Mouse (Mus musculus) ES-Bruce4 (cell line): ENCODE data around the gene Gatad2a. TPM values are rescaled to one million over a fixed set of nuclear protein-coding genes. Genes with fewer than 3 reads are reported as not detected.
A peak's percentile ranks its signal among the peaks of the same experiment; 100 is the strongest.

Experiments
- H3K27ac ChIP-seq: 2 replicates; pipeline ENCODE4 v1.5.1; 2012; ENCODE audit warnings: low read length, inconsistent platforms; ENCODE audit not compliant: insufficient read depth
- H3K27me3 ChIP-seq: 2 replicates; pipeline ENCODE4 v1.6.1; 2012; ENCODE audit warnings: mild to moderate bottlenecking, low read length, inconsistent platforms; ENCODE audit not compliant: control insufficient read depth, poor library complexity, insufficient read depth, severe bottlenecking
- H3K36me3 ChIP-seq: 2 replicates; pipeline ENCODE4 v1.6.1; 2012; ENCODE audit warnings: inconsistent platforms, mild to moderate bottlenecking, low read length, moderate library complexity; ENCODE audit not compliant: control insufficient read depth, poor library complexity, insufficient read depth, severe bottlenecking
- H3K4me1 ChIP-seq: one replicate; pipeline ENCODE4 v1.8.1; 2011; ENCODE audit warnings: low read length; ENCODE audit not compliant: control insufficient read depth, insufficient read depth
- H3K4me3 ChIP-seq: 2 replicates; pipeline ENCODE4 v1.5.1; 2011; ENCODE audit warnings: low read depth, mild to moderate bottlenecking, low read length
- H3K9ac ChIP-seq: 2 replicates; pipeline ENCODE4 v1.6.1; 2012; ENCODE audit warnings: low read depth, mild to moderate bottlenecking, inconsistent platforms; ENCODE audit not compliant: poor library complexity, severe bottlenecking
- H3K9me3 ChIP-seq: replicated peaks from 2 replicates; pipeline ENCODE4 v1.6.1; 2012; ENCODE audit warnings: mild to moderate bottlenecking, low read length, inconsistent platforms; ENCODE audit not compliant: control insufficient read depth, poor library complexity, insufficient read depth, severe bottlenecking
- CTCF ChIP-seq: IDR thresholded peaks from one replicate; pipeline ENCODE4 v1.8.1; 2011; ENCODE audit warnings: low read depth, low read length
- EP300 ChIP-seq: IDR thresholded peaks from 2 replicates; pipeline ENCODE4 v1.6.1; 2011; ENCODE audit warnings: low read depth, low read length; ENCODE audit not compliant: insufficient read depth
- POLR2A ChIP-seq: IDR thresholded peaks from one replicate; pipeline ENCODE4 v1.8.1; 2011; ENCODE audit warnings: low read length; ENCODE audit not compliant: insufficient read depth
- polyA plus RNA-seq: library from polyadenylated mRNA; stranded (reverse); fragments of >200 nt; gene quantifications from 2 replicates; pipeline ENCODE4 v1.2.4, GENCODE M21; 2011; ENCODE audit warnings: low read depth; ENCODE audit not compliant: missing spikeins, insufficient read depth, insufficient read length

The Gatad2a gene
- polyA plus RNA-seq: 155 TPM in 2 replicates

GRCm38 (mm10) chr8:69995776-69996588, at the start of gene Gatad2a:
Gene Gatad2a, minus strand, starts transcription at chr8:69996384.
- Histone ChIP-seq H3K27me3 (no peaks in the 10 kb centered on the region), H3K4me3 (peak within 1 kb of the TSS; percentile 85), H3K4me1 (peaks cover 1% of the 10 kb centered on the region), H3K9ac (peak within 1 kb of the TSS; percentile 95), H3K27ac (peak within 1 kb of the TSS; percentile 75), H3K9me3 (no peaks in the 10 kb centered on the region), H3K36me3 (peaks cover 12% of the 10 kb centered on the region)
- TF ChIP-seq CTCF: peak; percentile 11
- TF ChIP-seq POLR2A: no peak

DNA sequence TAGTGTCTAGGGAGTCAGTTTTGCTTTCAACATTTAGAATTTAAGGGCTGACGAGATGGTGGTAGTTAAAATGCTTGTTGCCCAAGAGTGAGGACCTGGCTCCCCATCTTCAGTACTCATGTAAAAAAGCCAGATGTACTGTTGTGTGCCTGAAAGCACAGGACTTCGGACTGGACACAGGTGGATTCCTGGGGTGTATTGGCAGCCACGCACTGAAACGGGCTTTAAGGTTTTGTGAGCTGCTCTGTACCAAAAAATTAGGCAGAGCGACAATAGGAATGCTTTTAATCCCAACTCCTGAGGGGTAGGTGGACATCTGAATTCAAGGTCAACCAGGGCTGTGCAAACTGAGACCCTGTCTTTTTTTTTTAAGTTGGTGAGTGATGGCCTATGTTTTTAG, 47.8 kb upstream of the Gatad2a start:
- H3K27ac ChIP-seq: no peak overlapping the region
- peaks cover 6% of the 10 kb centered on the region; the same call in 1 of the 2 replicates for H3K36me3 ChIP-seq
- no peaks in the 10 kb centered on the region for H3K4me1 ChIP-seq
- no peaks in the 10 kb centered on the region for H3K27me3 ChIP-seq
- H3K9ac ChIP-seq: peak overlapping the region; percentile 92
- no peaks in the 10 kb centered on the region for H3K9me3 ChIP-seq
- TF ChIP-seq EP300 (no peak), CTCF (no peak), POLR2A (no peak)
- H3K4me3 ChIP-seq: no peak overlapping the region

DNA sequence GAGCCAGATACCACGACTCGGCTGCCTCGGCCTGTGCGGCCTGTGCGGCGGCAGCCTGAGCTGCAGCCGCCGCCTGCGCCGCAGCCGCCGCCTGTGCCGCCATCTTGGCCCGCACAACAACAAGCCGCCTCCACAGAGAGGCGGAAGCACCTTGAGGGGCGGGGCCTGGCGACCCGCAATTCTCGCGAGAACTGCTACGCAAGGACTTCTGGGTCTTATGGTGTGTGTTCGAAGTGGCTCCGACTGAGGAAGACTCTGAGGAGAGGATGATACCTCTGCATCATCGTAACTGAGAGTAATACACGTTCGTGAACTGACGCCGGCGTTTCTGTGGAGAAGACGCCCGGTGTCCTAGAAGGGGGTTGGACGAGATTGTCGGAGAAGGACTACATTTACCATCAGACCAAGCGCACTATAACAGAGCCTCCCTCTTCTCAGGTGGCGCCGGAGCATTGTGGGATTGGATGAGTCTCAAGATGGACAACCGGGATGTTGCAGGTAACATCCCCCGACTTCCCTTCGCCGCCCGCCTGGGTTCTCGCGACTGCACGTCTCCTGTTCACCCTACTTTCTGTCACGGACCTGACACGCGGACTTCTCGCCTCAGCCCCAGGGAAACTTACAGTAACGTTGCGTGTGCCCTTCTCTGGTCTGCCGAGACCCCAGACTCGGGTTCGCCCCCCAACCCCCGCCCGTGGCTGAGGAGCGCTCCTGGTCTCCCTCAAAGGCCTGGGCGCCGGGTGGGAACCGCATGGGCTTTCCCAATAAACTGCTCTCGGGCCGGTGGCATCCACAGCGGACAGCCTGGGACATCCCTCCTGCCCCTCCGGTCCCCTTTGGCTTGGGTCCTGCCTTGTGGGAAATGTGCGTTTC, 46.6 kb upstream of the Gatad2a start, which contains the start of the genes Mau2 and Sugp1:
TSS of gene Mau2 (minus strand) at position 152 of the 873 bp plus-strand sequence.
TSS of gene Sugp1 (plus strand) at position 231 of the 873 bp plus-strand sequence.
- peak within 1 kb of the TSS; percentile 81 for H3K27ac ChIP-seq

DNA sequence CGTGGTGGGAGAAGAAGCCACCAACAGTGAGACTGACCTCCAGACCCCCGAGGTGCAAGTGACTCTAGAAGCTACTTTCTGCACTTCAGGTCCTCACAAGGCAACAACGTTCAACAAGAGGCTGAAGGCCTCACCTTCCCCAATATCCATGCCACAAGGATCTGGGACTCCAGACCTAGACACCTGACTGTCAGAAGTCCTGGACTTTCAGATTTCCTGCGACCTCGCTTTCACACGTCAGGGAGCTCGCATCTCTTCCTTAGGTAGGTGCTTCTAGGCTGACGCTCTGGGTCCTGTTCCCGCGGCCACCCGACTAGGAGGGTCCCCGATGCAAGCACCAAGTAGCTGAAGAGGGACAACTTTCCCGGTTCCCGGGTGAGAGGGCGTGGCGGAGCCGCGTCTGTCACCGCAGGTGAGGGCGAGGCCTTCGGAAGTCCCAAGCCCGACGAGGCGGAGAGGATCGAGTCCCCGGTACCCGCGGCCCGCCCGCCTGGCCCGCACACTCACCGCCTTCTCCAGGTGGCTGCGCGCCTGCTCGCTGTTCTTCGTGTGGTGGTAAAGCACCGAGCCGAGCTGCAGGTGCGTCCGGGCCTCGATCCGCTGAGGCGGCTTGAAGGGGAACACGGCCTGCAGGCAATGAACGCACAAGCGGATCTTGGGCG, 45.8 kb upstream of the Gatad2a start:
- TF ChIP-seq CTCF: no peak
- TF ChIP-seq POLR2A: no peak
- TF ChIP-seq EP300: no peak
- Histone ChIP-seq H3K27ac (no peak overlapping the region), H3K4me3 (peak overlapping the region; percentile 98), H3K9me3 (no peaks in the 10 kb centered on the region), H3K4me1 (no peaks in the 10 kb centered on the region), H3K36me3 (peaks cover 7% of the 10 kb centered on the region; the same call in 1 of the 2 replicates), H3K27me3 (no peaks in the 10 kb centered on the region), H3K9ac (peak overlapping the region; percentile 92)

More for the DNA sequence above, 46.6 kb upstream of the Gatad2a start, which contains the start of the genes Mau2 and Sugp1:
- H3K9me3 ChIP-seq: no peaks in the 10 kb centered on the region
- peak; percentile 84 for TF ChIP-seq POLR2A
- TF ChIP-seq EP300: no peak
- 0 out of 2 replicates have a peak, but pooled peaks cover 4% of the 10 kb centered on the region for H3K36me3 ChIP-seq
- peak within 1 kb of the TSS; percentile 92 for H3K9ac ChIP-seq
- H3K4me3 ChIP-seq: peak within 1 kb of the TSS; percentile 98
- no peaks in the 10 kb centered on the region for H3K27me3 ChIP-seq
- H3K4me1 ChIP-seq: no peaks in the 10 kb centered on the region

DNA sequence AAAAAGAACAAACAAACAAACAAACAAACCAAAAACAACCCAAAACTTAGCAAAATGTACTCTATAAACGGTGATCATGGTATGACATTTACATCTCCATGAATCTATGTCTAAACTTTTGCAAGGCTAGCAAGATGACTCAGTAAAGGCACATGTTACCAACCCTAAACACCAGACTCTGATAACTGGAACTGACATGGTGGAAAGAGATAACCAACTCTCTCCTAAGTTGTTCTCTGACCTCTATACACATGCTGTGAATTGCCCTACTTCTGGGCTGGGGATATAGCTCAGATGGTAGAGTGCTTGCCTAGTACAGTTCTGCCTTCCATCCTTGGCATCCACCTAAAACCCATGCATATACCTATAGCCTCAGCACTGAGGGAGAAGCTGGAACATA, 41.8 kb upstream of the Gatad2a start:
- H3K9me3 ChIP-seq: no peaks in the 10 kb centered on the region
- peaks cover 10% of the 10 kb centered on the region; the same call in 1 of the 2 replicates for H3K36me3 ChIP-seq
- TF ChIP-seq POLR2A (no peak), CTCF (no peak), EP300 (no peak)

More for the DNA sequence above, 41.8 kb upstream of the Gatad2a start:
- no peaks in the 10 kb centered on the region for H3K4me1 ChIP-seq
- H3K4me3 ChIP-seq: no peak overlapping the region
- no peak overlapping the region for H3K9ac ChIP-seq
- no peak overlapping the region for H3K27ac ChIP-seq
- no peaks in the 10 kb centered on the region for H3K27me3 ChIP-seq
